Mouse (Mus musculus) thymus, adult 2 months (tissue): ENCODE data around the gene Trappc2l.

ENCODE experiments used
- CTCF ChIP-seq: fragments of 200-500 bp; IDR thresholded peaks from 2 replicates; pipeline ENCODE4 v1.5.1; 2012; ENCODE audit warnings: mild to moderate bottlenecking, control low read depth, low read length, moderate library complexity, borderline replicate concordance; ENCODE audit not compliant: control insufficient read depth, poor library complexity, insufficient read depth; ENCODE audit errors: extremely low read depth
- POLR2A ChIP-seq: fragments of 200-500 bp; IDR thresholded peaks from 2 replicates; pipeline ENCODE4 v1.6.1; 2012; ENCODE audit warnings: mild to moderate bottlenecking, low read length, control low read depth, moderate library complexity; ENCODE audit not compliant: control insufficient read depth, poor library complexity, insufficient read depth; ENCODE audit errors: extremely low read depth

DNA sequence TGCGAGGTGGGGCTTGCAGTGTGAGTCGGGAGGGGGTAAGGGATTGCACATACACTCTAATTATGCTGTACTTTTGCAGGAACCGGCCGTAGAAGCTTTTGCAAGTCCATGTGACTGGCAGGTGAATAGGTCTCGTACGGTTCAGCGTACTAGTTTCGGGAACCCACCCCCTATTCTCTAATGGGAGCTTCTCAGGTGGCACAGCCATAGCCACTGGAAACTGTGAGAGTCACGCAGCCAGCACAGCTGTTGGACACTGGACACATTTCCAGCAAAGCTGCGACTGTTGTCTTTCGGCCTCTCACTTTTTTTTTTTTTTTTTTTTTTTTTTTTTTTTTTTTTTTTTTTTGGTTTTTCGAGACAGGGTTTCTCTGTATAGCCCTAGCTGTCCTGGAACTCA is 4.6 kb upstream of the Trappc2l start:
- no peak for TF ChIP-seq CTCF
- TF ChIP-seq POLR2A, result no peak
